Mouse (Mus musculus) testis, adult 2 months (tissue): ENCODE measurements at regions not wholly inside any gene's neighbourhood (a gene's known extent, or its start where the extent isn't known, plus 50 kb on each side); places are given as distances from the start of the nearest gene placed in this dataset.

ENCODE experiments used
- CTCF ChIP-seq: fragments of 200-500 bp; IDR thresholded peaks from 2 replicates; pipeline ENCODE4 v1.5.1; 2012; ENCODE audit warnings: low read depth, mild to moderate bottlenecking, inconsistent platforms, low read length, moderate library complexity; ENCODE audit not compliant: control insufficient read depth, insufficient read depth, insufficient replicate concordance
- POLR2A ChIP-seq: fragments of 200-500 bp; IDR thresholded peaks from 2 replicates; pipeline ENCODE4 v1.6.1; 2012; ENCODE audit warnings: low read depth, mild to moderate bottlenecking, inconsistent platforms, low read length, moderate library complexity; ENCODE audit not compliant: control insufficient read depth

DNA sequence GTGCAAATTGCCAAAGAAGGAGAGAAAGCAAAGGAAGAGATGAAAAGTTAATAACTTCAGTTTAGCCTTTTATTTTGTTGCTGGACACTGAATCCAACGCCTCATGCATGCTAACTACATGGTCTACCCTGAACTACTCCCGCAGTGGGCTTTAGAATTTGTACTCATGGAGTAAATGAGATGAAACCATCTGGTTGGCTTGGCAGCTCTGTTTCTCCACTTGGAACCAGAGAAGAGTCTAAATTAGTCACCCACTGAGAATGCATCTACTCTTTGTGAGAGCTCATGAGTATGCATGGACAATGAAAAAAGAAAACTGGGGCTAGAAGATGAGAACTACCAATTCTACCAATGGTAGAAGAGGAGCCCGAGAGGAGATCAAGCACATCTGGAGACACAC is 355.1 kb upstream of the 4930412O13Rik start:
- TF ChIP-seq CTCF = no peak
- no peak for TF ChIP-seq POLR2A
